Mouse (Mus musculus) brain, embryonic 14.5 days (tissue): ENCODE measurements at regions not wholly inside any gene's neighbourhood (a gene's known extent, or its start where the extent isn't known, plus 50 kb on each side); places are given as distances from the start of the nearest gene placed in this dataset.

ENCODE experiments used
- CTCF ChIP-seq: fragments of 200-500 bp; IDR thresholded peaks from 2 replicates; pipeline ENCODE4 v1.5.1; 2012; ENCODE audit warnings: inconsistent platforms, mild to moderate bottlenecking, moderate library complexity, borderline replicate concordance; ENCODE audit not compliant: insufficient read depth, insufficient read length; ENCODE audit errors: extremely low read depth
- POLR2A ChIP-seq: fragments of 200-500 bp; IDR thresholded peaks from 2 replicates; pipeline ENCODE4 v1.6.1; 2012; ENCODE audit warnings: mild to moderate bottlenecking, inconsistent platforms, borderline replicate concordance; ENCODE audit not compliant: poor library complexity, insufficient read depth, insufficient read length, severe bottlenecking; ENCODE audit errors: extremely low read depth

GRCm38 (mm10) chr17:78108793-78109192, 91.3 kb upstream of the Crim1 start:
- no peak for TF ChIP-seq CTCF
- no peak for TF ChIP-seq POLR2A
